Mouse (Mus musculus): ENCODE results near the gene Slit1. TPM values are rescaled to one million over a fixed set of nuclear protein-coding genes. Genes with fewer than 3 reads are reported as not detected.

The Slit1 gene
- total and polyA plus RNA-seq, 3 experiments = 0.16 to 0.30 TPM; not detected in 1

- dilution Hi-C loops (cut with MboI; ENCODE audit: extremely low pct_ligation_motif_present, extremely low pct_unique_long_range_greater_than_20kb, low sequenced_read_pairs) = no loop called here
- Histone ChIP-seq H3K9ac (ENCODE audit: insufficient read depth, low read depth) (no peak overlapping the region), H3K36me3 (replicated peaks in 1 of 2; ENCODE audit: control insufficient read depth in 1 of 2, insufficient read depth in 1 of 2, low read length in 1 of 2) (no peaks in the 10 kb centered on the region), H3K27me3 (replicated peaks) (peaks cover 4% of the 10 kb centered on the region), H3K4me1 (ENCODE audit: control insufficient read depth in 1 of 2, insufficient read depth in 2 of 2) (peaks cover 24 to 61% of the 10 kb centered on the region in 2 experiments), H3K4me3 (replicated peaks in 1 of 3; ENCODE audit: low read depth in 2 of 3, low read length in 2 of 3, poor library complexity in 1 of 3) (no peak overlapping the region), H3K79me2 (replicated peaks; ENCODE audit: control insufficient read depth, extremely low read depth, insufficient read depth, poor library complexity, severe bottlenecking) (no peaks in the 10 kb centered on the region), H3K9me3 (replicated peaks; ENCODE audit: low read length) (no peaks in the 10 kb centered on the region), H3K4me2 (ENCODE audit: insufficient read depth, low read depth, poor library complexity, severe bottlenecking) (peak overlapping the region; percentile 80), H3K27ac (ENCODE audit: insufficient read depth, low read depth) (peak overlapping the region; percentile 48; the same call in 1 of the 2 replicates)
- peak; percentile 17 for DNase-seq (ENCODE audit: extremely low read depth)
- TF ChIP-seq MAFK (IDR thresholded peaks at IDR 0.05; ENCODE audit: insufficient replicate concordance, low read length) = no peak
- TF ChIP-seq CHD1 (IDR thresholded peaks at IDR 0.05; ENCODE audit: low read depth, low read length) = no peak
- TF ChIP-seq USF1 (IDR thresholded peaks at IDR 0.05; ENCODE audit: low read depth, low read length) = peak; percentile 43; the same call in 1 of the 2 replicates
- peak; percentile 88 for TF ChIP-seq MYC (IDR thresholded peaks at IDR 0.05; ENCODE audit: low read depth, low read length)
- TF ChIP-seq EP300 (IDR thresholded peaks at IDR 0.05; ENCODE audit: low read length) = peak; percentile 38; the same call in 1 of the 2 replicates
- 0 out of 2 replicates have a peak, but pooled peaks have one; percentile 34 for TF ChIP-seq TCF12 (IDR thresholded peaks at IDR 0.05; ENCODE audit: low read depth, low read length)
- TF ChIP-seq MXI1 (IDR thresholded peaks at IDR 0.05; ENCODE audit: low read depth, low read length) = peak; percentile 87
- TF ChIP-seq PAX5 (IDR thresholded peaks at IDR 0.05; ENCODE audit: low read length) = no peak
- TF ChIP-seq POLR2A (IDR thresholded peaks at IDR 0.05; ENCODE audit: low read depth, low read length) = 0 out of 2 replicates have a peak, but pooled peaks have one; percentile 31
- no peak for TF ChIP-seq JUND (conservative IDR thresholded peaks at IDR 0.05; ENCODE audit: low read depth, low read length)
- TF ChIP-seq IRF4 (IDR thresholded peaks at IDR 0.05; ENCODE audit: low read depth, low read length) = no peak; the same call in 1 of the 2 replicates
- TF ChIP-seq SIN3A (IDR thresholded peaks at IDR 0.05; ENCODE audit: low read length) = peak; percentile 40
- TF ChIP-seq TBP (conservative IDR thresholded peaks at IDR 0.05; ENCODE audit: low read depth, low read length) = no peak
- TF ChIP-seq JUN (IDR thresholded peaks at IDR 0.05; ENCODE audit: insufficient read depth, low read depth, low read length) = no peak
- TF ChIP-seq BHLHE40 (IDR thresholded peaks at IDR 0.05; ENCODE audit: low read depth, low read length) = peak; percentile 92
- 0 out of 2 replicates have a peak, but pooled peaks have one; percentile 52 for TF ChIP-seq MAZ (IDR thresholded peaks at IDR 0.05; ENCODE audit: low read depth, low read length)
- TF ChIP-seq CHD2 (IDR thresholded peaks at IDR 0.05; ENCODE audit: low read length) = no peak
- TF ChIP-seq NRF1 (IDR thresholded peaks at IDR 0.05; ENCODE audit: low read depth, low read length) = peak; percentile 55
- no peak for TF ChIP-seq ELF1 (IDR thresholded peaks at IDR 0.05; ENCODE audit: low read depth, low read length)
- no peak for TF ChIP-seq RAD21 (IDR thresholded peaks at IDR 0.05; ENCODE audit: low read depth, low read length)
- no peak for TF ChIP-seq UBTF (IDR thresholded peaks at IDR 0.05; ENCODE audit: low read depth, low read length)
- TF ChIP-seq MAX (IDR thresholded peaks at IDR 0.05; ENCODE audit: low read length) = peak; percentile 96
- in situ Hi-C loops (cut with MboI; ENCODE audit: low pct_ligation_motif_present, low pct_unique_long_range_greater_than_20kb, low sequenced_read_pairs) = no loop called here
Measured at GRCm38 (mm10) chr19:41617102-41617501, 126.4 kb downstream of the Slit1 start.

All from CH12.LX (cell line).